Mouse (Mus musculus) left cerebral cortex, adult 18-20 months (tissue): ENCODE results near the gene Retreg3. TPM values are rescaled to one million over a fixed set of nuclear protein-coding genes. Genes with fewer than 3 reads are reported as not detected.

Experiments used
- DNase-seq, 2 experiments: peaks; one replicate each; pipeline ENCODE4 v3.0.0; 2021 to 2022; ENCODE audit warnings: low spot score in 2 of 2, mixed read lengths in 1 of 2
- total RNA-seq, 2 experiments: library from RNA; stranded (reverse); gene quantifications; 2 replicates each; pipeline ENCODE4 v1.2.3; 2021

The Retreg3 gene
- total RNA-seq, 2 experiments from 2014 or later: 53.9 to 57.8 TPM

GRCm38 (mm10) chr11:101082208-101083082, 37.2 kb downstream of the Retreg3 start, which contains the start of gene Coasy:
TSS of gene Coasy (plus strand) at chr11:101082565.
- DNase-seq: peak; percentile 91 to 93

GRCm38 (mm10) chr11:101081659-101082058, 38.0 kb downstream of the Retreg3 start:
- no peak for DNase-seq

- DNase-seq: no peak
Measured at GRCm38 (mm10) chr11:101080421-101080820, 39.3 kb downstream of the Retreg3 start.

GRCm38 (mm10) chr11:101079746-101080145, 39.9 kb downstream of the Retreg3 start:
- DNase-seq: no peak

- DNase-seq: no peak
Measured at GRCm38 (mm10) chr11:101078121-101078520, 41.6 kb downstream of the Retreg3 start, which contains the start of gene Hsd17b1. TSS of gene Hsd17b1 (plus strand) at chr11:101078411.

GRCm38 (mm10) chr11:101071810-101072428, 47.8 kb downstream of the Retreg3 start:
- DNase-seq: no peak

GRCm38 (mm10) chr11:101070987-101071386, 48.7 kb downstream of the Retreg3 start:
- DNase-seq: no peak

GRCm38 (mm10) chr11:101070189-101070527, 49.5 kb downstream of the Retreg3 start:
- no peak for DNase-seq

GRCm38 (mm10) chr11:101069391-101070188, 50.1 kb downstream of the Retreg3 start, which contains the start of gene Naglu:
TSS of gene Naglu (plus strand) at chr11:101070012.
- peak; percentile 93 to 96 for DNase-seq

- DNase-seq: peak; percentile 76 to 77
Measured at GRCm38 (mm10) chr11:101066549-101067412, 52.9 kb downstream of the Retreg3 start.

GRCm38 (mm10) chr11:101065002-101065401, 54.7 kb downstream of the Retreg3 start:
- DNase-seq: no peak

- no peak for DNase-seq
Measured at GRCm38 (mm10) chr11:101064462-101064861, 55.2 kb downstream of the Retreg3 start.

GRCm38 (mm10) chr11:101063676-101064327, 55.9 kb downstream of the Retreg3 start:
- peak in 1 of 2 experiments; percentile 58 for DNase-seq

- peak in 1 of 2 experiments; percentile 3 for DNase-seq
Measured at GRCm38 (mm10) chr11:101062971-101063675, 56.6 kb downstream of the Retreg3 start.

- DNase-seq: peak in 1 of 2 experiments; percentile 36
Measured at GRCm38 (mm10) chr11:101062165-101062884, 57.4 kb downstream of the Retreg3 start.

- DNase-seq: no peak
Measured at GRCm38 (mm10) chr11:101061049-101061448, 58.6 kb downstream of the Retreg3 start.

- DNase-seq: peak; percentile 63 to 76
Measured at GRCm38 (mm10) chr11:101060126-101060525, 59.6 kb downstream of the Retreg3 start.

- no peak for DNase-seq
Measured at GRCm38 (mm10) chr11:101059473-101059872, 60.2 kb downstream of the Retreg3 start.
